Mouse (Mus musculus) adrenal gland (tissue): ENCODE measurements at regions not wholly inside any gene's neighbourhood (a gene's known extent, or its start where the extent isn't known, plus 50 kb on each side); places are given as distances from the start of the nearest gene placed in this dataset.

Experiments
- intact Hi-C: fragments of 180-260 bp; cut with DNase I; formaldehyde crosslinking; loops from one replicate; pipeline ENCODE4 v1.15.1; 2025

DNA sequence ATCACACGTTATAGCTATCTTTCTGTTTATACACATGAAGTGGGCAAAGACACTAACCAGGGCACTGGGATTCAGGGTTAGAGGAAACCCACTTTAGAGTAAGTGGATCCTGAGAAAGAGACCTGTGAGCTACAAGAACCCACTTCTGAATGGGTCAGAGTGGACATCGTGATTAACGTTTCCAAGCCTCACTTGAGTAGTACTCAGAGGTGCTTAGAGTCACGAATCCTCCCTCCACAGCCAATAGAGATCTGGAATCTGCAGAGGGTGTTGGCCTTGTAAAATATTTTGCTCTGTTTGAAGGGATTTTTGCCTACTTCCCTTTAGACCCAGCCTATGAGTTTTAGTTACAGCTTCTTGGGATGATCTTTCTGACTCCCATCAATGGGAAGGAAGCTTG is 384.4 kb upstream of the Gm10131 start:
- intact Hi-C loops: no loop called here

DNA sequence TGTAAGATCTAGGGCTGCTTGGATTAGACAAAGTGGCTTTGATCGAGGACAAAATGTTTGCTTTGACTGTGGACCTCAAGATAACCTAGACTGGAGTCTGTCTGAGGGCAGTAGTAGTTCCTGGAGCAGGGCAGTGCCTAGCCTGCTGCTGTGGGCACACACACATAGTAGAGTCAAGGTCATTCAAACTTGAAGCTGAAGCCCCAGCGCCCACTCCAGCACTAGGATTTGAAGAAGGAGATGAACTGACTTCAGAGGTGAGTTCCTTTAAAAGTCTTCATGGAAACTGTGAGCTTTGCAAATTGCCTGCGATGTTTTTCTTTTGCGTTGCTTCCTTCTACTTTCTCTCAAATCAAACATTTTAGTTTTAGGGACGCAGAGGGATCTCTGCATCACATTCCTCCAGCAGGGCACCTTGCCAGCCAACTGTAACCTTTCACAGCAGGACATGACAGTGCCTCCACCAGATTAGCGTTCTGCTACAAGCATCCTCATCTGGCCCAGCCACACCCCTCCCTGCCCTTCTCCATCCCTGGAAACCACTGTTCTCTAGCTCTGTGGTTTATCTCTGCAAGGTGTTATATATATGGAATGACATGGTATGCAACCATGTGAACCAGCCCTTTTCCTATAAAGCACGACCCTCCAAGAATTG is 377.3 kb upstream of the Gm10131 start:
- intact Hi-C loops: no loop called here

DNA sequence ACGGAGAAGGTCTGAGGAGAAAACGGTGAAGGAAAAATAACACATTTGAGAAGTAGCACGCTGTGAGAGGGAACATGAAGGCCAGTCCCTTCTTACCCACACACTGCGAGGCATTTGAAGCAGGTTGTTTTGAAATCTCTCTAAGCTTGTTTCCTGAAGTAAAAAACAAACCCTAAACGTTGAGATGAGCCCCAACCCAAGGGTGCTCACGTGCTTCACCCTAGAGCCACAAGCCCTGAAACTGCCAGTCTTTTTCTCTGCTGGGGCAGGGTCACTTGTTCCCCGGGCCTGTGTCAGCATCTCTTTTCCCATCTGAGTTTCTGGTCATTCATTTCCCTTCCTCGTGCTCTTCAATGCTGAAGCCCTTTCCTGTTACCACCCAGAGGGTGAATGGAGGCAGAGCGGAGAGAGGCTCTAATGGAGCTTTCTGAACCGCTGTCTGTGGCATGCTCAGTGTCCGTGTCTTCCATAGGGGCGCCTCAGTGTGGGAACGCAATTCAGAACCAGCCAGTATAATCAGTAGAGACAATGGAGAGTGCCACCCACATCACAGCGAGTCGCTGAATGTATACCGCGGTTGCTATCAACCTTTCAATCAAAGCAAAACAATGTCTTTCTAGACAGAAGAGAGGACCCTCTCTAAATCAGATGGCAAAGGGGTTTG is 375.0 kb upstream of the Gm10131 start:
- intact Hi-C loops: no loop called here

DNA sequence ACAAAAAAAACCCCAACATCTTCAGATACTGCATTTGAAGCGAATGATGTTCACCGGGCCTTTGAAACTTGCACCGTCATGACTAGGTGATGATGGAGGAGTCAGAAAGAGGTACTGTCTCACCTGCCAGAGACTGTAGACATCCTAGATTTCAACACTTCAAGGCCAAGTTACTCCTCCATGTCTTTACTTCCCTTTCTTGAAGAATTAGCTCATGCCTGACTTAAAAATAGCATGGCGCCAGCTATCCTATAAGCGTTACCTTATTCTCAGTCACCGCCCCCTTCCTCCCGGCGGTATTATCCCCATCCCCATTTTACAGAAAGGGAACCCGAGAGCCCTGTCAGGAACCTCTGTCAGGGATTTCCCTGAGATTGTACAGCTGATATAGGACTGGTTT is 374.4 kb upstream of the Gm10131 start:
- intact Hi-C loops: loop anchor here (2.0 kb wide), 1 partner anchor 329 kb away; no protein-coding TSS in a partner anchor

DNA sequence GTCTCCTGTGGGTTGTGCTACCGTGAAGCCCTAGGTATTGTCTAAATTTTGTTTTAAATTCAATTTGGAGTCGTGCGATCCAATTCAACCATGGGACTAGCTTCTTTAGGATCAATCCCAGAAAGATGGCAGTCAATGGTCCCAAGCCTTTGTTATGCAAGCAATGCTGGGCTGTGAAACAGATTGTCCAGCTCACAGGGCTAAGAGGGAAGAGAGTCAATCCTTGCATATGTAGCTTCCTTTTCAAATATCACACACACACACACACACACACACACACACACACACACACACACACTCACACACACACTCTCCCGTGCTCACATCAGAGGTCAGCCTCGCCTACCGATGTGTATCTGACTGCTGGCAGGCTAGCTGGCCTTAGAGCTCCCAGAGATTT is 373.8 kb upstream of the Gm10131 start:
- intact Hi-C loops: loop anchor here (2.0 kb wide), 1 partner anchor 329 kb away; no protein-coding TSS in a partner anchor

DNA sequence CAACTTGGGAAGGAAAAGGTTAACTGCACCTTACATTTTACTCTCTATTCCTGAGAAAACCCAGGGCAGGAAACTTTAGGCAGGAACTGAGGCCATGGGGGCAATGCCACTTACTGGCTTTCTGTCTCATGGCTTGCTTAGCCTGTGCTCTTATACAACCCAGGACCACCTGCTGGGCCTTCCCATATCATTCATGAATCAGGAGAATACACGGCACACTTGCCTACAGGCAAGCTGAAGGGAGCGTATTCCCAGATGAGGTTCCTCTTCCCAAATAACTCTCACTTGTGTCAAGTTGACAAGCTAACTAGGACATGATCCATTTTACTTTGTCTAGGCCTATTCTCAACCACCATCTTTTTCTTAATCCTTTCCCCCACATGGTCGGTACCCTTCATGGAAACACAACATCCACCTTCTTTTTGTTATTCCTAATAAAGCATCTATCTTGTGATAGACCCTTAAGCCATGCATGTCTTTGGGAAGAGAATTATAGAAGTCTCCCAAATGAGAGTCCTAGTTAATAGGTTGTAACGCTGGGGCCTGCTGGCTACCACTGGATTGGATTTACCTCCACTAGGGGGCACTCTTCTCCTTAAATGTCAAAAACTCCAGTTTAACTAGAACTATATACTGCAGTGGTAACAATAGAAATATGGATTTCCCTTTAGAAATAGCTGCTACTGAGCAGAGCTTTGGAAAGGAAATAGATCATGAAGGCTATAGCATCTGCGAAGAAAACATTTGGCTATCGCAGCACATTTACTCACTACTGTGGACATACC is 373.2 kb upstream of the Gm10131 start:
- intact Hi-C loops: loop anchor here (2.0 to 5.0 kb wide), 3 partner anchors 267 to 330 kb away; no protein-coding TSS in a partner anchor

DNA sequence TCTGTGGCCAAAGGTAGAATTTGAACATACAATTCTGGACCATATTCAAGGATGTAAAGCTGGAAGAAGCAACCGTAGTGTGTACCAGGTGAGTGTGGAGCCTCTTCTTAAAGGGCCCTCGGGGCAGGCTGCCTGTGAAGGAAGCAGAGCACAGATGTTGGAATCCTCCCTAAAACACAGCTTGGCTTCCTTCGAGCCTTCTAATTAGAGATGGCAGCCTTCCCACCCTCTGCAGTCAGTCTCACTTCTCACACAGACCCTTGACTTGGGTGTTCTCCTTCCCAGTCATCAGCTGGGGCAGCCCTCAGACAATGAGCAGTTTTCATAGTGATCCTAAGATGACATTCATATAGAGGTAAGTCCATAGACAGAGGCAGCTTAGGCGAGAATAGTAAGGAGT is 371.7 kb upstream of the Gm10131 start:
- intact Hi-C loops: loop anchor here (5.0 kb wide), 2 partner anchors 266 to 281 kb away; no protein-coding TSS in a partner anchor

DNA sequence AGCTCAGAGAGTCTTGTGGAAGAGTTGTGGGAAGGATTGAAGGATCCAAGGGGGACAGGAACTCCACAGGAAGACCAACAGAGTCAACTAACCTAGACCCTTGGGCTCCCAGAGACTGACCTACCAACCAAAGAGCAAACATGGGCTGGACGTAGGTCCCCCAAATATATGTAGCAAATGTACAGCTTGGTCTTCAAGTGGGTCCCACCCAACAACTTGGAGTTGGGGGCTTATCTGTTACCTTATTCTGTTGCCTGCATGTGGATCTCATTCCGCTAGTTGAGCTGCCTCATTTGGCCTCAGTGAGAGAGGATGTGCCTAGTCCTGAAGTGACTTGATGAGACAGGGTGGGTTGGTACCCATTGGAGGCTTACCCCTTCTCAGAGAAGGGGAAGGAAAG is 371.1 kb upstream of the Gm10131 start:
- intact Hi-C loops: loop anchor here (5.0 kb wide), 2 partner anchors 265 to 280 kb away; no protein-coding TSS in a partner anchor

DNA sequence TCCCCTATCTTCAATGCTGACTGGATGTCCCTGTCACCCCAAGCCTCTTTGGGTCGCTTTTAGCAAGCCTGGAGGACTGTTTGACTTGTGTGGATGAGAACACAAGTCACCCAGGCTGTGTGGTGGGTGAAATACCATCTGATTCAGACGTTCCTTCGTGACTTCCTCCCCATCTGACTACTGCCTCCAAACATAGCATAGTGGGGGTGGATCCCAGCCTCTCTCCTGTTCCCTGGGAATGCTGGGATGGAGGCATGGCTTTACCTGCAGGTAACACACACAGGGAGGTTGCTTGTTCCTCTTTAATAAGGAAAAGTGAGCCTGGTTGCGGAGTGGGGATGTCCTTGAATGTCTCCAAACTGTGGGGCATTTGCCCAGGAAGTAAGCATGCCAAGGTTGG is 369.0 kb upstream of the Gm10131 start:
- intact Hi-C loops: loop anchor here (5.0 kb wide), 2 partner anchors 263 to 278 kb away; no protein-coding TSS in a partner anchor

DNA sequence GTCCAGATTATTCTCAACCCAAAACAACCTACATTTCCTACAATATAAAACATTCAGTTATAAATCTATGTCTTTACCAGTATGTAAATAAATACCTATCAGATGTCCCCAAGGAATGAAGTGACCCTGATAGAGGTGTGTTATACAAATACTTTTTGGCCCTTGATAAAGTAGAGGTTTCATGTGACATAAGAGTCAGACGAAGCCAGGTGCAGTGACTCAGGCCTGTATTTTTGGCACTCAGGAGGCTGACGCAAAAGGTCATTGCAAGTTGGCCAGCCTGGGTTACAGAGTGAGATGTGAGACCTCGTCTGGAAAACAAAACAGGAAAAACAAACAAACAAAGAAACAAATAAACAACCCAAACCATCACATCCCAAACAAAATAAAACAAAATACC is 367.4 kb upstream of the Gm10131 start:
- intact Hi-C loops: loop anchor here (10.0 kb wide), 1 partner anchor 204 kb away; no protein-coding TSS in a partner anchor

DNA sequence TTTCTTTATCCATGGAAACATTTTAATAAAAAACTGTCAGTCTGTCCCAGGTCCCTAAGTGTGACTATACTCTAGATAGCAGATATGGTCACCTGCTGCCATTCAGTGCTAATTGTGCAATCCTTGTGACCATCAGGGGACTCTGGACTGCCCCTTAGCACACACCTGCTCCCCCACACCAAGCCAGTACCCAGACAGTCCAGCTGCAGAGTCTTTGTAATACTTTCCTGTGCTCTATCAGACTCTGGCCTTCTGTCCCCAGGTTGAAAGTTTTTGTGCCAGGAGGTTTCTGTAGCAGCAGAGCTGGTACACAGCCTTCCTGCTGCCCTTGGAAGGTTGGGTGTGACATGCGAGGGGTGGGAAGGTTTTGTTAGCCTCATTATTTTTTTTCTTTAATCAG is 366.9 kb upstream of the Gm10131 start:
- intact Hi-C loops: loop anchor here (10.0 kb wide), 1 partner anchor 204 kb away; no protein-coding TSS in a partner anchor

DNA sequence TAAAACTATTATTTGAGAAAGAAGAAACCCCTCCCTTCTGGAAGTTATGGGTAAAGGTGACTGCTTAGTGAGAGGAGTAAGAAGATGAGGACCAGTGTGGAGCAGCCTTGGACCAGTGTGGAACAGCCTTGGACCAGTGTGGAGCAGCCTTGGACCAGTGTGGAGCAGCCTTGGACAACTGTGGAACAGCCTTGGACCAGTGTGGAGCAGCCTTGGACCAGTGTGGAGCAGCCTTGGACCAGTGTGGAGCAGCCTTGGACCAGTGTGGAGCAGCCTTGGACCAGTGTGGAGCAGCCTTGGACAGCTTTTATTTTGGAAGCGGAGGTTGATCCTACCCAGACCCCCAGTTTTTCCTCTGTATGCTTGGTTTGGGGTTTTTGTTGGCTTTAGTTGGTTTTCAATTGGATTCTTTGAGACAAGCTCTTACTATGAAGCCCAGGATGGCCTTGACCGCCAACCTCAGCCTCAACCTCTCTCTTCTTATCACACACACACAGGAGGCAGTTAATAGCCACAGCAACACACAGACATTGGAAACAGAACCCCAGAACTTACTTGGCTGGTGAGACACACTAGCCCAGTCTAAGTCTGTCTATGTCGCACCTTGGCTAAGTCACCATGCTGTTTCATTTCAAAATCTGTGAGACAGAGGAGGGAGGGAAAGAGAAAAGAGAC is 364.7 kb upstream of the Gm10131 start:
- intact Hi-C loops: loop anchor here (10.0 kb wide), 1 partner anchor 201 kb away; no protein-coding TSS in a partner anchor

DNA sequence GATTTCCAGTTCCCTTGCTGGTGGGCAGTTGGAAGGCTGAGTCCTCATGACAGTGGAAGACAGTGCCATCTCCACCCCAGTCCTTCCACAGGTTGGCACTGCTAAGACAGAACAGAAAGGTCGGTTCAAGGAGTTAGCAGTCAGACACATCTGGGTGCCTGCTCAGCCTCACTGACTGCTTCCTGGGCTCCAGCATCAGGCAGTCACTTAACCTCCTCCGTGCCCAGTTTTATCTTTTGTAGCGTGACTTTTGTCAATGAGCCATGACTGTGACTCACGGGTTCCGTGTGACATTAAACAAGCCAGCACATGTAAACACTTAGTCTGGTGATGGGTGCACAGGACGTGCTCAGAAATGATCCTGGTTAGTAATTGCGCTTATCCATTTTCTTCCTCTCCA is 363.1 kb upstream of the Gm10131 start:
- intact Hi-C loops: loop anchor here (10.0 kb wide), 1 partner anchor 200 kb away; no protein-coding TSS in a partner anchor

DNA sequence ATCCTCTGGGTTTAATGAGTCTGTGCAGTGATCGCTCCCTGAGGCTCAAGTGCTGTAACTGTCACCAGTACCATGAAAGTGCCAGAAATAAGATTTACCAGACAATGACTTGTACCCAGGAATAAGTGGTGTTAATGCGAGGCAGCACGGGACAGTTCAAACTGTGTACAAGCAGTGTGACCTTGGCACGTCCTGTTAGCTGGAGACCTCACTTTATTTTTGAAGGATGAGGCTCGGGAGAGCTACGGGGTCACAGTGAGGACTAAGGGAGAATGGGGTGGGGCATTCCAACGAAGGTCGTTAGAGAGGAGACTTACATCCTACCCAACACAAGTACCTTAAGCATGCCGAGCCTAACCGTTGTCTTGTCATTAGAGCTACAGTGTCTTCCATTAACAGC is 362.2 kb upstream of the Gm10131 start:
- intact Hi-C loops: loop anchor here (10.0 kb wide), 1 partner anchor 199 kb away; no protein-coding TSS in a partner anchor

DNA sequence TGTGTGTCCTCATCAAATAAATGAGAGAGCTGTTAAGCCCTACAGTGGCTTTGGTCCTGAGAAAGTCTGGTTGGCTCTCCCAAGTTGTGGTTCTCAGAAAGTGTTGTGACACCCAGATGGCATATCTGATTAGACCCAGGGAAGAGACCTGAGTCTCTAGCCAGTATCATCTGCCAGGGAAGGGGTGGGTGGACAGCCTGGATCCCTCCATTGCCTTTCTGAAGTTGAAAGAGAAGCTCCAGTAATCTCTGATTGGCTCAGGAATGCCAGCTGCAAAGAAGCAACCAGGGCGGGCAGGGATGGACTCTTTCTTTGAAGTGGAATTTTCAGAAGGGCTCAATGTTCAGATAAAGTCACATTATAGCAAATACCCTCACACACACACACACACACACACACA is 361.8 kb upstream of the Gm10131 start:
- intact Hi-C loops: loop anchor here (10.0 kb wide), 1 partner anchor 198 kb away; no protein-coding TSS in a partner anchor

DNA sequence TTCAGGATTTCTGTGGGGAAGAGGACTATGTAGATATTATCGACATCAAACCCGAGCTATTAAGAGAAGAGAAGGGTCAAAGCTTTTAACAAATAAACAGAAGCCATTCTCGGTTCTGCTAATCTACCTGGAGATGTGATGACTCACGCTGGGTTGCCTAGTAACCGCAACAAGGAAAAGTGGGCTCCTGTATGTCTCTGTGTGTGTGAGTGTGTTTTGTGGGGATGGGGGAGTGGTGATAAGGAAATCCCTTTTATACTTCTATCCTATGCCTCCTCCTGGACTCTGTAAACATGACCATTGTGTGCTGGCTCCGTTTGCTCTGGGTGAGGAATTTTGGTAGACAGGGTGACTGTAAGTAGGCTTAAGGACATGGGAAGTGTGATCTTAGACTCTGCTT is 361.3 kb upstream of the Gm10131 start:
- intact Hi-C loops: loop anchor here (10.0 kb wide), 1 partner anchor 198 kb away; no protein-coding TSS in a partner anchor

DNA sequence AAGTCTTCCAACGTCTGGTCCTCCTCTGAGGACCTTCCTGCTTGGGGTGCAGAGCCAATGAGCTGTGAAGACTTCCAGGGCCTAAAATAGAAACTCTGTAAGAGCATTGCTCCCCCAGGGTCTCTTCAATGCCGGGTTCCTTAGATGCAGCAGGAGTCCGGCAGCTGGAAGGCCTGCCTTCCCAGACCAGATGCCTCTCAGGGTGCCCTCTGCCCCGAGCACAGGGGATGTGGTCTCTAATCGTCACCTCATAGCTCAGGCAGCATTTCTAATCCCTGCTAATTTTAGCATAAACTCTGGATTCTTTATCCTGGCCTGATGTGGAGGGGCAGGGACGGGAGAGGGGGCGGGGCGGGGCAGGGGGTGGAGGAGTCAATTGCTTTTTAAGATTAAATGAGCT is 360.9 kb upstream of the Gm10131 start:
- intact Hi-C loops: loop anchor here (10.0 kb wide), 1 partner anchor 198 kb away; no protein-coding TSS in a partner anchor

DNA sequence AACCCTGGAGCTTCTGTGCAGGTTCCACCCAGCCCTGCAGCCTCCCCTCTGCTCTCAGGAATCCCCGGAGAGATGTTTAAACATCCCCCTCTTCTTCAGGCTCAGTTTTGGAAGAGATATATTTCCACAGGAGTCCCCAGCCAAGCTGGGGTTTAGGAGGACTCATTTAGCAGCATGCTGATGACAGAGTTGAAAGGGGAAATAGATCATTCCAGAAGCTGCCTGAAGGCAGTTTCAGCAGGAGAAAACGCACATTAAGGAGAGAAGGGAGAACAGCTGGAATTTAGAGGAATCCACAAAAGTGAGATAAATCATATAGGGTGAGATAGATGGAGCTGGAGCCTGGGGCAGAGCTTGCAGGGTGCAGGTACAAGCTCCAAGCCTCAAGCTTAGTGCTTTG is 357.6 kb upstream of the Gm10131 start:
- intact Hi-C loops: no loop called here

DNA sequence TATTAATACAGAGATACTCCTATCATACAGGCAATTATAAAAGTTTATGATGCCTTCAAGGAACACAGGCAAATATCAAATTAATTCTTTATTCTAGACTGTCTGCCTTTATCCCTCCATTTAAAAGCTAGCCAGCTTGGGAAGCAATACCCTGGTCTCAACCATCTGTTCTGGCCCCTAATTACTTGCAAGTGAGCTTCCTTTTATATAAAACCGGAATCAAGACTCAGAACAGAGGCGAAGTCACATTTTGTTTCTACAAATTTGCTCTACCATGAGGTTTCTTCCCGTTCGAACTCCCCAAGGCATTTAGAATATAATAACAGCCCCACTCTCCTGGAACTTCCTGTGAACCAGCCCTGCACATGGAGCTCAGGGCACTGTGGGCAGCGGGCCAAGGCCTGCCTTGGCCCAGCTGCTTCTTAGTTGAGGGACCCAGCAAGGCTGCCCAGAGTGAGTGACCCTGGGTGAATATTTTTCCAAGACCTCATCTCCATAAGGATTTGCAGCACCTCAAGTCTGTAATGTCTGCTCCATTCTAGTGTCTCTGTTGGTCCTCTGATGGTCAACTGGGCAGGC is 355.3 kb upstream of the Gm10131 start:
- intact Hi-C loops: no loop called here

DNA sequence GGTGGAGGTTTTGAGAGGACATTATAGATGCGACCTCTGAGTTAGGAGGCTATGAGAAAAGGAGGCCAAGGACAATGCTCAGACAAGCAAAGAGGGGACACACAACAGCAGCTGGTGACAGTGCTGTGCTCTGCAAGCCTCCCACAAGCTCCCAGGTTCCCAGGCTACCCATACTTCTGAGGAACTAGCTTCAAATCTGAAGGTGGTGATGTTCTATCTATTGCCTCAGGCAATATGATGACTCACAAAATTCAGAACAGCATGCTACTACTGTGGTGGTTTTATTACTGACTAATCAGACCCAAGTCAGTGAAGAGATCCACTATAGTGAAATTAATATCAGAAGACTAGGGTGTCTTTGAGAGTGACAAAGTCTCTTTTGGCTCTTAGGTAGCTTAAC is 353.9 kb upstream of the Gm10131 start:
- intact Hi-C loops: no loop called here
